Mouse (Mus musculus): ENCODE results near the gene Ifitm1. TPM values are rescaled to one million over a fixed set of nuclear protein-coding genes. Genes with fewer than 3 reads are reported as not detected.
A peak's percentile ranks its signal among the peaks of the same experiment; 100 is the strongest.

The Ifitm1 gene
- total and polyA plus RNA-seq, 3 experiments: 0.23 TPM; not detected in 2

DNA sequence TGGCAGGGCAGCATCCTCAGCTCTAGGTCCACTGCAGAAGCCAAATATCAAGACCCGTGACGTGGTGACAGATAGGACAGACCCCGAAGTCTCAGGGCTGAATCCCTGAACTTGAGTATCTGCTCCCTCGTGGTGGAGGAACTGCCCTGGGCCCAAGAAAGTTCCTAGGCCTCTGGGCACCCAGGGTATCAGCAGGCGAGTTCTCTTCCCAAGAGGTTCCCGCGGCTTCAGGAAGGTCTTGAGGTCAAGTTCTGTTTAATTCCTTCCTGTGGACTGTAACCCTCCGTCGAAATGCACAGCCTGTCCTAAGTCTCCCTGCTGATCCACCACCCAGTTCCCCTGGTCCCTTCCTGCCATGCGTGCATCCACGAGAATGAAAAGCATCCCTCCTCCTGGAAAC lies 13.9 kb upstream of the Ifitm1 start:
- no peaks in the 10 kb centered on the region for H3K27me3 ChIP-seq (ENCODE audit: control insufficient read depth in 1 of 2, insufficient read depth in 2 of 2, low read length in 2 of 2)
- peaks cover 29% of the 10 kb centered on the region for H3K79me2 ChIP-seq (ENCODE audit: control insufficient read depth, insufficient read depth, low read length, poor library complexity)
- no peaks in the 10 kb centered on the region for H3K9me3 ChIP-seq (replicated peaks; ENCODE audit: insufficient read depth, low read length)
- H3K27ac ChIP-seq (ENCODE audit: control insufficient read depth, low read depth, low read length): peak overlapping the region; percentile 20; the same call in 1 of the 2 replicates
- peaks cover 0 to 21% of the 10 kb centered on the region in 2 experiments; a peak in 3 of 4 replicates for H3K4me1 ChIP-seq (ENCODE audit: control insufficient read depth in 1 of 2, insufficient read depth in 2 of 2, low read length in 2 of 2)
- peaks cover 0 to 14% of the 10 kb centered on the region in 2 experiments; a peak in 2 of 4 replicates for H3K36me3 ChIP-seq (ENCODE audit: control insufficient read depth in 1 of 2, insufficient read depth in 2 of 2, low read length in 2 of 2)
- H3K9ac ChIP-seq (ENCODE audit: control insufficient read depth, low read depth, low read length, poor library complexity, severe bottlenecking): no peak overlapping the region
- TF ChIP-seq CHD2 (IDR thresholded peaks at IDR 0.05; ENCODE audit: low read length) (no peak), NELFE (IDR thresholded peaks at IDR 0.05; ENCODE audit: low read depth, low read length) (no peak), TAL1 (IDR thresholded peaks at IDR 0.05; ENCODE audit: low read length) (no peak), ZC3H11A (IDR thresholded peaks at IDR 0.05; ENCODE audit: low read depth, low read length) (no peak), POLR2AphosphoS2 (IDR thresholded peaks at IDR 0.05; ENCODE audit: low read length) (no peak), MYC (IDR thresholded peaks at IDR 0.05; ENCODE audit: low read depth, low read length) (no peak)
- no peak overlapping the region for H3K4me3 ChIP-seq (ENCODE audit: control insufficient read depth in 1 of 2, insufficient read depth in 1 of 2, low read depth in 2 of 2, low read length in 2 of 2)
- no peak for DNase-seq (ENCODE audit: low read depth, low spot score)

DNA sequence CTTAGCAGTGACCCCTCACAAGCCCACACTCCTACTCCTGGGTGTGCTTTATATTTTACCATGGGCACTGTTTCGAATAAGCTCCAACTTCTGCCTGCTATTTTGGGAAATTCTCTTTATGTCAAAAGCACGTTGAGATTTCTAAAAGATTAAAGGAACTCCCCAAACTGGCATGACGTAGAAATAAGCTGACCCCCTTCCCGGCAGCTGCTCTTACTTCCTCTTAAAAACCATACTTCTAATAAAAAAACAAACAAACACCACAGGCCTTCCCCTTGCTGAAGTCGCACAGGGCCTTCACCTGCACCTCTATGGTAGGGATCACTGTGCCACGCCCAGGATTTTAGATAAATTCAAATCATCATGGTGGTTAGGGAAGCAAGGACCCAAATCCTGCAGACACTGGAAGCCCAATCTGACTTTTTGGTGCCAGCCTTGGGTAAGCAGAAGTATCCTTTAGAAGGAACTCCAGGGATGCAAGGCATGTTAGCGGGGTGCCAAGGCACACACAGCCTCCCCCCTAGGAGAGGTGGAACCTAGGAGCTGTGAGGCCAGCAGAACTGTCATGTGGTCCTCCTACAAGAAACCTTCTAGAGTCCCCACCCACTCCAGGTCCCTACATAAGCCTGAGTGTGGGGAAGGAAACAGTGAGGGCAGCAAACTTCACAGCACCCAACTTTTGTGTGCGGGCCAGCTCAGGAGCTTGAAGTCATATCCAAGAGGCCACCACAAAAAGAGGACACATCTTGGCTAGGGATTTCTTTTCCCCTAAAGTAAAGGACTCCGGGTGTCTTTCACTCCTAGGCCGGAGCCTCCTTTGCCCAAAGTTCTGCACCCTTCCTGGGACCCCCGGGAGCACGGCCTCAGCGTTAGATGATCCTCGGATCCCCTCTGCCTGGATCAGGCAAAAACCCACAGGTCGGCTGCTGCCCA lies 13.0 kb upstream of the Ifitm1 start:
- peak; percentile 58 for DNase-seq (ENCODE audit: low read depth, low spot score)
- H3K36me3 ChIP-seq (ENCODE audit: control insufficient read depth in 1 of 2, insufficient read depth in 2 of 2, low read length in 2 of 2): peaks cover 0 to 14% of the 10 kb centered on the region in 2 experiments; a peak in 2 of 4 replicates
- H3K27ac ChIP-seq (ENCODE audit: control insufficient read depth, low read depth, low read length): peak overlapping the region; percentile 22; the same call in 1 of the 2 replicates
- peaks cover 0 to 21% of the 10 kb centered on the region in 2 experiments; a peak in 3 of 4 replicates for H3K4me1 ChIP-seq (ENCODE audit: control insufficient read depth in 1 of 2, insufficient read depth in 2 of 2, low read length in 2 of 2)
- H3K79me2 ChIP-seq (ENCODE audit: control insufficient read depth, insufficient read depth, low read length, poor library complexity): peaks cover 29% of the 10 kb centered on the region
- no peaks in the 10 kb centered on the region for H3K9me3 ChIP-seq (replicated peaks; ENCODE audit: insufficient read depth, low read length)
- H3K9ac ChIP-seq (ENCODE audit: control insufficient read depth, low read depth, low read length, poor library complexity, severe bottlenecking): peak overlapping the region; percentile 46
- H3K4me3 ChIP-seq (ENCODE audit: control insufficient read depth in 1 of 2, insufficient read depth in 1 of 2, low read depth in 2 of 2, low read length in 2 of 2): peak overlapping the region; percentile 69 to 70
- H3K27me3 ChIP-seq (ENCODE audit: control insufficient read depth in 1 of 2, insufficient read depth in 2 of 2, low read length in 2 of 2): no peaks in the 10 kb centered on the region
- TF ChIP-seq POLR2AphosphoS5 (IDR thresholded peaks at IDR 0.05; ENCODE audit: borderline replicate concordance, low read depth, low read length) (no peak), MYB (IDR thresholded peaks at IDR 0.05; ENCODE audit: low read depth, low read length) (no peak), RAD21 (IDR thresholded peaks at IDR 0.05; ENCODE audit: low read depth, low read length) (no peak), MXI1 (IDR thresholded peaks at IDR 0.05; ENCODE audit: low read depth, low read length) (peak; percentile 76), ELF1 (IDR thresholded peaks at IDR 0.05; ENCODE audit: low read depth, low read length) (peak; percentile 37; the same call in 1 of the 2 replicates), KAT2A (conservative IDR thresholded peaks at IDR 0.05; ENCODE audit: low read depth, low read length) (no peak), RCOR1 (IDR thresholded peaks at IDR 0.05; ENCODE audit: low read depth, low read length) (no peak), MEF2A (IDR thresholded peaks at IDR 0.05; ENCODE audit: extremely low read depth, insufficient replicate concordance, low read depth, low read length, poor library complexity, severe bottlenecking) (0 out of 2 replicates have a peak, but pooled peaks have one; percentile 60), SIN3A (IDR thresholded peaks at IDR 0.05; ENCODE audit: low read length) (peak; percentile 88), E2F4 (IDR thresholded peaks at IDR 0.05; ENCODE audit: borderline replicate concordance, low read depth, low read length) (no peak), BHLHE40 (IDR thresholded peaks at IDR 0.05; ENCODE audit: borderline replicate concordance, low read depth, low read length) (no peak), JUND (IDR thresholded peaks at IDR 0.05; ENCODE audit: low read depth, low read length) (no peak), MAX (IDR thresholded peaks at IDR 0.05; ENCODE audit: low read length) (no peak), USF2 (IDR thresholded peaks at IDR 0.05; ENCODE audit: borderline replicate concordance in 1 of 2, insufficient read depth in 1 of 2, low read depth in 1 of 2, low read length in 2 of 2) (no peak), EP300 (IDR thresholded peaks at IDR 0.05; ENCODE audit: low read depth in 1 of 2, low read length in 2 of 2) (peak; percentile 24 to 33; a peak in 2 of 4 replicates), ETS1 (IDR thresholded peaks at IDR 0.05; ENCODE audit: low read depth, low read length) (peak; percentile 86), SMC3 (IDR thresholded peaks at IDR 0.05; ENCODE audit: low read depth, low read length) (no peak), TBP (IDR thresholded peaks at IDR 0.05; ENCODE audit: low read depth, low read length) (no peak), GATA1 (IDR thresholded peaks at IDR 0.05; ENCODE audit: low read depth, low read length) (no peak), USF1 (IDR thresholded peaks at IDR 0.05; ENCODE audit: low read depth, low read length) (no peak), GABPA (IDR thresholded peaks at IDR 0.05; ENCODE audit: low read depth, low read length) (no peak), TCF12 (IDR thresholded peaks at IDR 0.05; ENCODE audit: low read depth, low read length) (no peak), CTCF (IDR thresholded peaks at IDR 0.05 in 2 of 3, conservative IDR thresholded peaks at IDR 0.05 in 1 of 3; ENCODE audit: control insufficient read depth in 1 of 3, insufficient read depth in 1 of 3, low read depth in 2 of 3, low read length in 3 of 3, poor library complexity in 1 of 3, severe bottlenecking in 1 of 3) (no peak), ZKSCAN1 (IDR thresholded peaks at IDR 0.05; ENCODE audit: low read depth, low read length) (no peak)
